Mouse (Mus musculus) olfactory bulb, adult 2 months (tissue): ENCODE measurements around the gene Rabep1. TPM values are rescaled to one million over a fixed set of nuclear protein-coding genes. Genes with fewer than 3 reads are reported as not detected.

Experiments used
- H3K27ac ChIP-seq: fragments of 200-500 bp; 2 replicates; pipeline ENCODE4 v1.5.1; 2012; ENCODE audit warnings: low read depth, low read length; ENCODE audit not compliant: insufficient read depth
- H3K4me1 ChIP-seq: fragments of 200-500 bp; 2 replicates; pipeline ENCODE4 v1.6.1; 2012; ENCODE audit warnings: low read length; ENCODE audit not compliant: control insufficient read depth, insufficient read depth
- H3K4me3 ChIP-seq: fragments of 200-500 bp; 2 replicates; pipeline ENCODE4 v1.5.1; 2012; ENCODE audit warnings: mild to moderate bottlenecking, low read depth, low read length, moderate library complexity; ENCODE audit not compliant: insufficient read depth
- CTCF ChIP-seq: fragments of 200-500 bp; IDR thresholded peaks from 2 replicates; pipeline ENCODE4 v1.5.1; 2012; ENCODE audit warnings: low read depth, mild to moderate bottlenecking, low read length, moderate library complexity; ENCODE audit not compliant: insufficient read depth
- POLR2A ChIP-seq: fragments of 200-500 bp; IDR thresholded peaks from 2 replicates; pipeline ENCODE4 v1.6.1; 2012; ENCODE audit warnings: mild to moderate bottlenecking, low read depth, low read length, moderate library complexity; ENCODE audit not compliant: insufficient read depth
- WGBS: fragments of 180-500 bp; shearing (Covaris S2); methylation state at CpG from one replicate; pipeline ENCODE4 v1.1.7; 2018; 5-methylcytosine and 5-hydroxymethylcytosine counted together
- polyA plus RNA-seq: library from polyadenylated mRNA; stranded (reverse); fragments of >200 nt; gene quantifications from 2 replicates; pipeline ENCODE4 v1.2.4, GENCODE M21; 2012; ENCODE audit warnings: low replicate concordance; ENCODE audit not compliant: missing spikeins, insufficient read depth, insufficient read length

Gene Rabep1
- polyA plus RNA-seq, 1 experiment: not detected

GRCm38 (mm10) chr11:70944935-70945817 lies 100.6 kb downstream of the Rabep1 start:
- Histone ChIP-seq H3K27ac (no peak overlapping the region), H3K4me3 (no peak overlapping the region), H3K4me1 (no peaks in the 10 kb centered on the region)
- no peak for TF ChIP-seq POLR2A
- TF ChIP-seq CTCF: no peak
- 84% methylated on average over 4 of the region's 4 CpGs for WGBS

GRCm38 (mm10) chr11:70954711-70955110 lies 110.1 kb downstream of the Rabep1 start:
- WGBS: 90% methylated on average over 4 of the region's 4 CpGs
- TF ChIP-seq POLR2A: no peak
- TF ChIP-seq CTCF: no peak
- H3K4me3 ChIP-seq: no peak overlapping the region
- H3K27ac ChIP-seq: no peak overlapping the region
- H3K4me1 ChIP-seq: no peaks in the 10 kb centered on the region

- no peak overlapping the region for H3K27ac ChIP-seq
These were observed 116.4 kb downstream of the Rabep1 start for GRCm38 (mm10) chr11:70960786-70961554.

GRCm38 (mm10) chr11:70964222-70964907 lies 119.8 kb downstream of the Rabep1 start:
- TF ChIP-seq CTCF: no peak
- WGBS: 81% methylated on average over 4 of the region's 4 CpGs
- no peak overlapping the region for H3K27ac ChIP-seq

More at GRCm38 (mm10) chr11:70960786-70961554, 116.4 kb downstream of the Rabep1 start:
- TF ChIP-seq CTCF (no peak), POLR2A (no peak)
- Histone ChIP-seq H3K4me1 (no peaks in the 10 kb centered on the region), H3K4me3 (no peak overlapping the region)
- 88% methylated on average over 5 of the region's 5 CpGs for WGBS

GRCm38 (mm10) chr11:70969271-70969794 lies 124.8 kb downstream of the Rabep1 start:
- WGBS: under 1% methylated on average over 25 of the region's 25 CpGs
- Histone ChIP-seq H3K4me3 (peak overlapping the region; percentile 87), H3K27ac (peak overlapping the region; percentile 72), H3K4me1 (peaks cover 2% of the 10 kb centered on the region; the same call in 1 of the 2 replicates)
- no peak for TF ChIP-seq CTCF
- no peak for TF ChIP-seq POLR2A

More at GRCm38 (mm10) chr11:70964222-70964907, 119.8 kb downstream of the Rabep1 start:
- no peak overlapping the region for H3K4me3 ChIP-seq
- peaks cover 2% of the 10 kb centered on the region; the same call in 1 of the 2 replicates for H3K4me1 ChIP-seq

GRCm38 (mm10) chr11:70969821-70970559 lies 125.4 kb downstream of the Rabep1 start, which contains the start of the genes Nup88 and Rpain:
Gene Nup88, minus strand, starts transcription at chr11:70969973.
Gene Rpain, plus strand, starts transcription at chr11:70970213.
- H3K4me1 ChIP-seq: peaks cover 2% of the 10 kb centered on the region; the same call in 1 of the 2 replicates
- peak within 1 kb of the TSS; percentile 87 for H3K4me3 ChIP-seq
- TF ChIP-seq CTCF (no peak), POLR2A (peak; percentile 84)
- under 1% methylated on average over 43 of the region's 43 CpGs for WGBS
- peak within 1 kb of the TSS; percentile 88 for H3K27ac ChIP-seq

GRCm38 (mm10) chr11:70970560-70971540 lies 126.3 kb downstream of the Rabep1 start:
- Histone ChIP-seq H3K4me1 (peaks cover 2% of the 10 kb centered on the region; the same call in 1 of the 2 replicates), H3K4me3 (peak overlapping the region; percentile 84), H3K27ac (no peak overlapping the region)
- TF ChIP-seq POLR2A (no peak), CTCF (no peak)
- 12% methylated on average over 24 of the region's 24 CpGs for WGBS
